Mouse (Mus musculus) WW6 (cell line): ENCODE results near the gene Ggta1.
A peak's percentile ranks its signal among the peaks of the same experiment; 100 is the strongest.

Experiments
- DNase-seq: peaks from one replicate; pipeline ENCODE4 v3.0.0-alpha.2; 2013; ENCODE audit warnings: low read depth, low spot score

Gene Ggta1

DNA sequence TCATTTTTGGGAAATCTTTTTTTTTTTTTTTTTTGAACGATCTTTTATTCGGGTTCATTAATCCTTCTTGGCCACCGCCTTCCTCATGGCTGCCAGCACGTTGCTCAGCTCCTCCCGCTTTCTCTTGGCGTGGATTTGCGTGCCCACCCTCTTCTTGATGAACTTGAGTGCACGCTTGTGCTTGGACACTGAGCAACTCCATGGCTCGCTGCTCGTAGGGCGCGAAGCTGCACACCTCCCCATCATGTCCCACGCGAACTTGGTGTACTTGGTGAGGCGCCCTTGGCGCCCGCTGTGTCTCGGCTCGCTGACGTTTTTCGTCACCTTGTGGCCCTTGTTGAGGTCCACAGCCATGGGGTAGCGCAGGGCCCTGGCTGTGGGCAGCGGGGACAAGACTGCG lies 28.1 kb upstream of the Ggta1 start:
- DNase-seq, result no peak

- DNase-seq, result no peak
Observed at GRCm38 (mm10) chr2:35490458-35491111, 27.6 kb upstream of the Ggta1 start.

DNA sequence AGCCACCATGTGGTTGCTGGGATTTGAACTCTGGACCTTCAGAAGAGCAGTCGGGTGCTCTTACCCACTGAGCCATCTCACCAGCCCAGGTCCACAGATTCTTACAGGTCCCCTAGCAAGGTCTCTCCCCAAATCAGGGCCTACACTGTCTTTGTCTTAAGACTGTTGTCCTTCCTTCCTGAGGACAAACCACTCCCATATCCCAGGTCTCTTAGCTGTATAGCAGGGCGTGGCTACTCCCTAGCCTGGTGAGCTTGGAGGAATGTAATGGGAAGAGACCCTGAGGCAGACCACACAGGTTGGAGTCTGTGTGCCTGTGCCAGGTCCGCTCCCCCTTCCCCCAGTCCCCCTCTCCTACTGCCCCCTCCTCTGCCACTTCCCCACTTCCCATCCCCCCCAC lies 24.7 kb upstream of the Ggta1 start:
- DNase-seq, result no peak

GRCm38 (mm10) chr2:35486981-35487655 lies 24.1 kb upstream of the Ggta1 start:
- DNase-seq, result no peak

DNA sequence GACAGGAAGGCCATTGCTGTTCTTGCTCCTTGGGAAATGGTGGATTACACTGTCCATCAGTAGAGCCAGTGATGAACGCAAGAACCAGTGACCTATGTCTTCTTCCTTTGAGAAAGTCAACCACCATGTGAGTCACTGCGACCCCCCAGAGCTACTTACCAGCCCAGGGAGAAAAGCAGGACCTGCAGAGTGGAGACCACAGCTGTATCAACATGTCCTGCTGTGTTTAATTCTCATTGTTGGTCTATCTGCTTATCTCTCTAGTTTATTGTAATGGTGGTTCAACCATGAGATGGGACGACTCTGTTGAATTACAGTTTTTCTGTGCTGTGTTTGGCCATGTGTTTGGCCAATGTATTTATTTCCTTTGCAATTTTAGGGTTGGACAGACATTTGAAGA lies 21.1 kb upstream of the Ggta1 start:
- DNase-seq, result no peak

GRCm38 (mm10) chr2:35483402-35483801 lies 20.4 kb upstream of the Ggta1 start:
- DNase-seq, result no peak

- DNase-seq, result no peak
Observed at GRCm38 (mm10) chr2:35481322-35481990, 18.4 kb upstream of the Ggta1 start.

- no peak for DNase-seq
Observed at GRCm38 (mm10) chr2:35480073-35480472, 17.0 kb upstream of the Ggta1 start.

DNA sequence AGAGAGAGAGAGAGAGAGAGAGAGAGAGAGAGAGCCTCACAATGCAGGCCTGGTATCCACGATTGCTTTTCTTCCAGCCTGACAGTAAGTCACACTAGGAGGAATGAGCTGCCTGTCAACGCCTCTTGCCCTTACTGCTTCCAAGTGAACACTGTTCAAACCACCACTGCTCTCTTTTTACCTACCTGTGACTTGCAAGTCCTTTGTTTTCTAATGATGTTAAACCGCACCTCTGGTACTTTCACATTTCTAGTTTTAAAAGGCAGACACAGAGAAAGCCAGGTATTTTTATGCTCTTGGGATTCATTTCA lies 15.7 kb upstream of the Ggta1 start:
- no peak for DNase-seq

GRCm38 (mm10) chr2:35477999-35478811 lies 15.2 kb upstream of the Ggta1 start:
- DNase-seq, result no peak

- no peak for DNase-seq
Observed at GRCm38 (mm10) chr2:35477321-35477720, 14.3 kb upstream of the Ggta1 start.

- DNase-seq, result no peak
Observed at GRCm38 (mm10) chr2:35474916-35475315, 11.9 kb upstream of the Ggta1 start.

DNA sequence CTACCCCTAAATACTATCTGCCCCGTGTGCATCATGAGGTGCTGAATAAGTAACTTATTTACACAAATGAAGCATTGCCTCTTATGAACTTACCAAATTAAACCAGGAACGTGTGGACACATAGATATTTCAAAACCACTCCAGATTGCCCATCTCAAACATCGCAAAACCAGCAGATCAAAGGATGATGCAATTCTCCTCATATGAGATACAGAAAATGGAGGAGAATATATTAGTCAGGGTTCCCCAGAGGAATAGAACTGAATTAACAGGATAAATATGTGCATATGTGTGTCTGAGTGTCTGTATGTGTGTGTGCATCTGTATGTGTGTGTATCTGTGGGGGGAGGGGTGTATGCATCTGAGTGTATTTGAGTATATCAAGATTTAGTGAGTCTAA lies 6.2 kb upstream of the Ggta1 start:
- no peak for DNase-seq

DNA sequence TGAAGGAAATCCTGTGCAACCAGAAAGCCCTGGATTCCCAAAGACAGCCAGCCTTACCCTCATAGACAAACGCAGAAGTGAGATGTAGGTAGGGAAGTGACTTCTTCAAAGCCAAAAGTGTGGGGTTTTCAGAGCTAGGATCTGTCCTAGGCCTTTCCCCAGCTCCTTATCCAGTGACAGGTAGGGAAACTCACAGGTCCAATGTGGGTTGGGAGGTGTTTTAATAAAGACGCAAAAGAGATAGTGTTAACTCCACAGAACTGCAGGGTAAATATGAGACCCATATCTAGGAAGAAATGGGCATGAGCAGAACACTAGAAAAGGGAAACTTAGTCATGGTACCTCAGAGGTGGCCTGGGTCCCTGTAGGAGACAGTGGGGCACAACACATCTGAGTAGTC lies 5.2 kb upstream of the Ggta1 start:
- DNase-seq, result no peak

DNA sequence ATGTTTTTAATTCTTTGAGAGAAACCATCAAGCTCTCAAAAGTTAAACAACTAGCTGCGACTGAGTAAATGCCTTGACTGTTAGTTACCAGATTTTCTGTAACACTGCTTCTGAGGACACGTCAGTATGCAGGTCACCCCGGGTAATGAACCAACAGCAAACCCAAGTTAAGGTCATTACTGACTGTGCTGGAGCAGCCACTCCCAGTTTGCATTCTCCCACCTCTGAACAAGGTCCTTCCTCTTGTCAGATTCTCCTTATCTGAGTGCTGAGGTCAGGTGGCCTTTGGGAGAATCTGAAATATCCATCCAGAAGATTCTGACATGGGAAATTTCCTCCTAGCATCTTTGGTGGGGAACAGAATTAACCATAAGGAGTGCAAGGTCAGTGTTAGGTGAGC lies 4.8 kb upstream of the Ggta1 start:
- no peak for DNase-seq

DNA sequence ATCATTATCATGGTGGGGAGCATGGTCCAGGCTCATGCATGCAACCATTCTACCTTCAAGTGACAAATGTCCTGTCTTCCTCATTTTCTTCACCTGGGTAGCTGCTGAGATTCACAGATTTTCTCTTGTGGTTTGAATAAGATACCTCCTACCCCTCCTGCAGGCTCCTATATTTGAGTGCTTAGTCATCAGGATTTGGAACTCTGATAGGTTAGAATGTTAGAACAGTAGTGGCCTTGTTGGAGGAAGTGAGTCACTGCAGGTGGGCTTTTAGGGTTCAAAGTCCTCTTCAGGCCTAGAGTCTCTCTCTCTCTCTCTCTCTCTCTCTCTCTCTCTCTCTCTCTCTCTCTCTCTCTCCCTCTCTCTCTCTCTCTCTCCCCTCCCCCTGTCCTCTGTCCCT lies 2.6 kb upstream of the Ggta1 start:
- DNase-seq, result no peak

DNA sequence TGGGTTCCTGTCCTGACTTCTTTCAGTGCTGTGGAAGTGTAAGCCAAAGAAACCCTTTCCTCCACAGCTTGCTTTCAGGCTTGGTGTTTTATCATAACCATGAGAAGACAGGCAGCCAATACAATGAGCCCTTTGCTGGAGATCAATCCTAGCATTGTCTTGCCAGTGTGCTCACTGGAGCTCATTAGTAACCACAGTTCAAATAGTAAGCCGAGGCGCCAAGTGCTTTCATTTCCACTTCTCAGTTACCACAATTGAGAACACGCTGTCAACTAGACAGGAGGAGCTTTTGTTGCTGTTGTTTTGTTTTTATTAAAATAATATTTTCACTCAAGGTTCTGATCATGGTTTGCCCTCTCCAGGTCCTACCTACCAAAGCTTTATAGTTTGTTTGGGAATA lies 1.5 kb upstream of the Ggta1 start:
- DNase-seq, result no peak

DNA sequence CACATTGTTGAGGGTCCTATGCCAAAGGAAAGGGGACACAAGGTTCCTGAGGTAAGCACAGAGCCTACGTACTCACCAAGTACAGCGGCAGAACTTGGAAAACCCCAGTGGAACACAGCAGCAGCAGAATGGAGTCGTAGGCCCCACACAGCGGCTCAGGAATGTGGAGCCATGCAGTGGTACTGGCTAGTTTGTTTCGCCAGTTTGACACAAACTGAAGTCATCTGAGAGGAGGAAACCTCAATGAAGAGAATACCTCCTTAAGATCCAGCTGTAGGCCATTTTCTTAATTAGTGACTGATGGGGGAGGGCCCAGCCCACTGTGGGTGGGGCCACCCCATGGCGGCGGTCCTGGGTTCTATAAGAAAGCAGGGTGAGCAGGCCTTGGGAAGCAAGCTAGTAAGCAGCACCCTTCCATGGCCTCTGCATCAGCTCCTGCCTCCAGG lies 1.1 kb upstream of the Ggta1 start:
- DNase-seq, result no peak

GRCm38 (mm10) chr2:35463372-35464088 lies 499 bp upstream of the Ggta1 start:
- peak; percentile 69 for DNase-seq

- DNase-seq, result no peak
Observed at GRCm38 (mm10) chr2:35461971-35462787, 852 bp downstream of the Ggta1 start.
